Mouse (Mus musculus) gastrocnemius, postnatal 14 days (tissue): ENCODE results near the gene Cpxm2. TPM values are rescaled to one million over a fixed set of nuclear protein-coding genes. Genes with fewer than 3 reads are reported as not detected.

Experiments
- DNase-seq: peaks from one replicate; pipeline ENCODE4 v3.0.0; 2021; ENCODE audit warnings: mixed read lengths
- intact Hi-C: fragments of 180-260 bp; cut with DNase I; formaldehyde crosslinking; loops from one replicate; pipeline ENCODE4 v1.15.1; 2025; ENCODE audit warnings: low total_unique reads
- total RNA-seq, 2 experiments: library from RNA; stranded (reverse); gene quantifications; 2 replicates each; pipeline ENCODE4 v1.2.3; 2021

The Cpxm2 gene
- total RNA-seq, 2 experiments from 2014 or later: 12.7 to 13.3 TPM

DNA sequence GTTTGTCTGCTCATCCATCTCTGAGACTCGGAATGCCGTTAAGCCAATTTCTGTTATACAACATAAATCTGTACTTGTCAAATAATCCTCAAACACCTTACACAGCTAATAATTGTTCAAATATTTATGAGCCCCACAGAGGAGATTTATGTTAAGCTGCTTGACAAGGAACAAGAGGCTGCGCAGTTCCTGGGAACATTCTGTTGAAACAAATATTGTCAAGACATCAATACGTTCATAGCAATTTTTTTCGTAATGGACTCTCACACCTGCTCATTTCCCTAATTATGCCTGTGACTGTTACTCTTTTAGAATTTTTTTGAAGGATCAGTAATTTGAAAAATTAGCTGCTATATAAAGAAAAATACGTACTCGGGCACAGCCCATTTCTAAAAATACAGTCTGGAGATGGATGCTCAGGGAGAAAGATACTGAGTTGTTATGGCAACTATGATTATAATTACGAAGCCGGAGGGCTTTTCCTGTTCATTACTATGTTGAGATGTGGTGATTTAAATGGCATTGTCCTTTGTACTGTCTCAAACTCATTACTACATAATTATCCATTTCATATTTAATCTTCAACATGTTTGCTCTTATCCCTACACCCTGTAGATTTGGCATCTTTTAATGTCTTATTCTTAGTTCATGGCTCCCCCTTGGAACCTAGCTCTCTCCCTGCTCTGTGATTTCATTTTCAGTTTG lies 3.9 kb upstream of the Cpxm2 start:
- DNase-seq: no peak
- intact Hi-C loops: loop anchor here (10.0 kb wide), 1 partner anchor 56 kb away; no protein-coding TSS in a partner anchor

DNA sequence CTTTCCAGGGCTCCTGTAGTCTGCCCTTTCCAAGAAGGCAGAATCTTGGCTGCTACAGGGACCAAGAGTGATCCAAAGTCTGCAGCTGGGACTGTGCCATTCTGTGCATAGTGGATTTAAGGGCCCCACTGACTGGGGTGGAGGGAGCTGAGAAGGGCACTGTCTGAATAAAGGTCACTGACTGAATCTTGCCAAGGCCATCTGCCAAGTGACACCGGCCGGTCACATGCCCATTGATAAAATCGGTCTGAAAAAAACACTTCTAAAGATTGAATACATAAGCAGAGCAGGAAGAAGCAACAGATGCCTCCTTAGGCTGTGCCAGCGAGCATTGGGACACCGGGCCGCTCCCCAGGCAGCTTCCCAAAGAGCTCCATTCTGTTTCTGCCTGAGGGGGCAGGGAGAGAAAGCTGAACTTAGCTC lies 803 bp downstream of the Cpxm2 start:
- DNase-seq: no peak
- intact Hi-C loops: loop anchor here (10.0 kb wide), 1 partner anchor 61 kb away; no protein-coding TSS in a partner anchor

DNA sequence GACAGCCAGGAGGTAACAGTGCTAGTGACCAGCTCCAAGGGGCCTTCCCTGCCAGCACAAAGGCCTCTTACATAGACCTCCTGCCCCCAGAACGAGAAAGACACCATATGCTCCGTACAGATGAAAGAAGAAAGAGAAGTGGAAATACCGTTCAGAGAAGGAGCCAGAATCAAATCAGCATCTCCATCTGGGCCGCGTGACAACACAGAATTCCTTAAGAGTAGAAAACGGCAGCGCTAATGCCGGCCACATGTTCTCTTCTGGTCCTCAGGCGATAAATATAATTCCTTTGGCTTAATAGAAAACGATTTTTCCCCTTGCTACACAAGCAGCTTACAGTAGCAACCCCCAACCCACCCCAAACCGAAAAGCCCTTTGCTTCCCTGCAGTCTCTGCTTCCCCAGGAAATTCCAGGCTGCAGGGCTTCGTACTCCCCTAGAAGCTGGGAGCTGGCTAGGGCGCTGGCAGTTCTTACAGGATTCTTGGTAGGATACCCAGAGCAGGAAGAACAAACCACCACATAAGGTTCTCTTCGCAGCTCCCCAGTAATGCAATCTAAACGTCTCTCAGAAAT lies 9.2 kb downstream of the Cpxm2 start:
- intact Hi-C loops: no loop called here
- no peak for DNase-seq

DNA sequence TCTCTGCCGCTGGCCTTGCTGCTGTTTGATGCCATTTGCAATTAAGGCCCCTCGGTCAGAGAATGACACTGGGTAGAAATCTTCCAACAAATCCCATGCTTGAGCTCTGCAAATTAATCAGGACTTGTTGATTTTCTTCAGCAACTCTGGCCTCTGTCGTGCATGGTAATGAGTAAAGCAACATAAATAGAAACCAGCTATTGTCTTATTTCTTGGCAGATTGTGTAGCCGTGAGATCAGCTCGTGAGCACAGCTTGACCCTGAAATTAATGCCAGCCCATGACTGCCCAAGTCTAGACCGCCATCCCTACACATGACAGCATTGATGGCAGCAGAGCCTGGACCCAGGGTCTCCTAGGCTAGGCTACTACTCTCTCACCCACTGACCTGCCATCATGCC lies 25.9 kb downstream of the Cpxm2 start:
- DNase-seq: no peak
- intact Hi-C loops: no loop called here

DNA sequence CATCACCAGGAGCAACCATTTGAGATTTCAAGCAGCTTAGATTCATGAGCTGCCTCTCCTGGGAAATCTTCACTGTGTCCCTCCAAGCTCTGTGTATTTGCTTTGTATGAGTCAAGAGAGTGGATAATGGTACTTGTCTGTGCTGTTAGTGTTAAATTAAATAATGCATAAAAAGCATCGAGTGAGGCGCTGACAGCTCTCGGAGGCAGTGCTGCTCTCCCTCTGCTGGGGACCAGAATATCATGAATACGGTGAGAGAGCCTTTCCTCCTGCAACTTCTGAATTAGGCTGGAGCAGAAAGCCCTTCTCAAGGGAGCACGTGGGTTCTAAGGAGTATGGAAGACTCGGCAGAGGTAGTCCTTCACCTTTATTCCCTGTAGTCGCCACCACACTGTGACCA lies 29.6 kb downstream of the Cpxm2 start:
- intact Hi-C loops: no loop called here
- no peak for DNase-seq

DNA sequence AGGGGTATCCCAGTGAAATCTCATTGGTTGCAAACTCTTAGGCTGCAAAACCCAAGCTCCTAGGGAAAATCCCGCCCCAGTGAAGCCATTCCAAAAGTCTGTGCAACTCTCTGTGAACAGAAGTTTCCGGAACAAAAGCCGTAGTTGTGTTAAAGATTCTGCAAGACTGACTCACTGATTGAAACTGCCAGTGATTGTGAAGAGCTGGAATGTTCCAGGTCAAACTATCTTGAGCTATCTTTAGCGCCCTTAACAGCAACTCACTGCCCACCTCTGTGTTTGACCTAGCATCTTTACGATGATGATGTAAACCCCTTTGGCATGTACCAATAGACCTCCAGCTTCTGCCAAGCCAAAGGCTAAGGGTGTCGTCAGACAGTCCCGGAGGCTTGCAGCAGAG lies 31.3 kb downstream of the Cpxm2 start:
- intact Hi-C loops: no loop called here
- DNase-seq: no peak

DNA sequence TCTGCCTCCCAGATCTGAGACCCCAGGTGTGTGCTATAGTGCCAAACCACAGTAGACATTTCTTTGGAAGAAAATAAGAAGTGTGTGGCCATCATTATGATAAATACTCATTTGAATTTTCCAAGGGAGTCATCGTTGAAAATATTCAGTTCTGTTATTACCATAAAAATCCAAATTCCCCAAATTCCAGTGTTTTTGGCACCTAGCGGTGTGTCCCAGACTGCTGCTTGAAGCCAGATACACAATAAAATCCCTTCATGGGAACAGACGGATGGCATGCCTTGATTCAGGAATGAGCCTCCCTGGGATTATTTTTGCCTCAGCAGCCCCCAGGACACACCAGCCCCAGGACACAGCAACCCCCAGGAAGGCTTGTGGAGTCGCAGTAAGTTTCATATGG lies 34.7 kb downstream of the Cpxm2 start:
- DNase-seq: no peak
- intact Hi-C loops: no loop called here

DNA sequence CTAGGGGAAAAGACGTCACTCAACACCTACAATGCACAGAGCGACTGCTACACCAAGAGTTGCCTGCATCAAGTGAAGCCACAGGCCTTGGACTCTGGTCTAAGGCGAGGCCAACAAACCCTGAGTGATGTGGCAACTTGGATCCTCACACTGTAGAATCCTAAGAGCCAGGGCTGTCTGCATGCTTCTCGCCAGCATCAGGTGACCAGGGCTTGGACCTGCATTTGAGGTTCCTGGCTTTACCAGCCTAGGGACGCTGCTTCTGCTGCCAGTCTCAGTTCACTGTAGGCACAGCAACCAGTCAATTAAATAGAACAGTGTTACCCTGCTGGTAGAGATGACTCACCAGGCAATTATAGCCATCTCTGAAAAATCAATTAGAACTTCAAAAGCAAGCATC lies 42.8 kb downstream of the Cpxm2 start:
- intact Hi-C loops: no loop called here
- peak; percentile 9 for DNase-seq

DNA sequence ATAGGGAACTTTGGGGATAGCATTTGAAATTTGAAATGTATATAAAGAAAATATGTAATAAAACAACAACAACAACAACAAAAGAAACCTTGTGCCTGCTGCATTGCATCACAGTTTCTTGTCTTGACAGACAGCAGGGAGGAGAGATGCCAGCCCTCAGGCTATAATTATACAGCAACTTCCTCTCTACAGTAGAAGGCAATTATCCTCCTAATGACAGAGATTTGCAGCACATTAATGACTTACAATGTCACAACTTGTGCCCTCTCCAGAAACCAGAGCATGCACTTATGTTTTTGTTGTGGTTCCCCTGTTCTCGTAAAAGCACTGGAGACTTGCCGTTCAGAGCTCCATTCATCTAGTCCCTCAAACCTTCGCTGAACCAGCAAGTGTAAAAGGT lies 44.2 kb downstream of the Cpxm2 start:
- no peak for DNase-seq
- intact Hi-C loops: no loop called here

DNA sequence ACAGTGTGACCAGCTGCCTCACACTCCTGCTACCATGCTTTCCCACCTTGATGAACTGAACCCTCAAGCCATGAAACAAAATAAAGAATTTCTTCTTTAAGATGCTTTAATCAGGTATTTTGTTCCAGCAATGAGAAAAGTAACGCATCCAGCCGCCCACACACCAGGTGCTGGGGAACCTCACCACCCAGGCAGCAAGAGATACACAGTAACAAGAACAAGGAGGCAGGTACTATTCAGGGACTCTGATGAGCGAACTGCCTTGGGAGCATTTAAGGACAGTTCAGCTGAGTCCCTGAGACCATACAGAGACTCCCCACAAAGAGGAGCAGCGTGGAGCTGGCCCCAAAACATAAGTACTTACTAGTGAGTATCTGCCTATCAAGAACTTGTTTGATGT lies 47.6 kb downstream of the Cpxm2 start:
- no peak for DNase-seq
- intact Hi-C loops: no loop called here

DNA sequence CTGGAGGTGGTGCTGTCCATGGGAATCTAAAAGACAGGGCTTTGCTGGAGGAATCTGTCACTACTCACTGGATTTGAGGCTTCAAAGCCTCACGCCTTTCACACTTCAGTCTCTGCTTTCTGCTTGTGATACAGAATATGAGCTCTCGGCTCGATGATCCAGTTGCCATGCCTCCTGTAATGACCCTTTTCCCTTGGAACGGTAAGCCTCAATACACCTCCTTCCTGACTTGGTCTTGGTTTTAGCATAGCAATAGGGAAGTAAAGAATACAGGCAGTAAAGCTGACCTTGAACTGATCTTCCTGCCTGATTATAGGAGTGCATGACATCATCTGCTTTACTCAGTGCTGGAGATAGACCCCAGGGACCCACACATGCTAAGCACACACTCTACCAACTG lies 49.2 kb downstream of the Cpxm2 start:
- no peak for DNase-seq
- intact Hi-C loops: no loop called here

DNA sequence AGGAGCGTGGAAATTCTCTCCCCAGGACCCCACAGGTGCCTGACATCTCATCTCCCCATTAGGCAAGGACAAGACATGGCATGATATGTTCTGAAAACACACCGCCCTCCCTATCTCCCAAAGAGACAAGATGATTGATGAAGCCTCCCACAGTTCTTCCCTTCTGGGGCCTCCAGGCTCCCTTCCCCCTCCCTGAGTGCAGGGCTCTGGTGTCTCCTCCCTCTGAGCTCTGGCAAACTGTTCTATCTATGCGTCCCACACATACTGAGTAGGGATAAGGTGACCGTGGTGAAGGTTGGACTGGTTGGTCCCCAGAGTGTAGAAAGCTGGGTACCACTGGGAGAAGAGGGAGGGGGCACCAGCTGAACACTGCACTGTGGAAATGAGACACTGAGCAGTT lies 56.1 kb downstream of the Cpxm2 start:
- intact Hi-C loops: loop anchor here (10.0 kb wide), 1 partner anchor 106 kb away; no protein-coding TSS in a partner anchor
- DNase-seq: no peak

DNA sequence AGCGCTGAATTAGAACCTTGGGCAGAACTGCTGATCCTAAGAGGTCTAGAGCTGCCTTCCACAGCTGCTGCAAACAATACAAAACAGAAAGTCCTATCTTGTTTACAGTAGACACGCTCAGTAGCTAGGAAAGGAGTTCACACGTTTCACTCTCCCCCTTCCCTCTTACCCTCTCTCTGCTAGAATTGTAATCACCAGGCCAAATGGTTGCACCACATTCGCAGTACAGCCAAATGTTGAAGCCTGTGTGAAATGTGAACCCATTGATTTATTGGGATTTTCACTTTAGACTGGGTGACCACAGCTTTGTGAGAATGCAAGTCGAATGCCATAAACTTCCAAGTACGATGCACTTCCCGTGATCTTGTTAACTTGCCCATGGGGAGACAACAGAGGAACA lies 59.9 kb downstream of the Cpxm2 start:
- intact Hi-C loops: loop anchor here (10.0 kb wide), 1 partner anchor 110 kb away; no protein-coding TSS in a partner anchor
- no peak for DNase-seq

DNA sequence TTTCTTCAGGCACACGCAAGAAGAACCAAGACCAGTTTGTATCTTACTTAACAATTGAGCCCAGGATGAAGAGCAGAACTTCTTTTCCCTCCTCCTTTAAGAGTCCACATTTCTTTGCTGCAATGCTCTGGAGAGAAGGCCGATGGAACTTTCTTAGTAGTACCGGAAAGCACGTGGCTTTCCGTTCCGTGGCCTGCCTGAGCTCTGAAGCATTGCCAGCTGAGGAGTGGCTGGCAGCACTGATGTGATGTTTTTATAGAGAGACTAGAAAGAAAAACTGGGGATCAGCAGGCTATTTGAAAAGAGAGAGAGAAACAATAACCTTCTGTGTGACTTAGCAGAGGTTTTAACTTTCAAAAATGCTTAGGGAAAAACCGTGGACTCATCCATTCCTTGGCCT lies 63.0 kb downstream of the Cpxm2 start:
- intact Hi-C loops: loop anchor here (10.0 kb wide), 1 partner anchor 113 kb away; no protein-coding TSS in a partner anchor

DNA sequence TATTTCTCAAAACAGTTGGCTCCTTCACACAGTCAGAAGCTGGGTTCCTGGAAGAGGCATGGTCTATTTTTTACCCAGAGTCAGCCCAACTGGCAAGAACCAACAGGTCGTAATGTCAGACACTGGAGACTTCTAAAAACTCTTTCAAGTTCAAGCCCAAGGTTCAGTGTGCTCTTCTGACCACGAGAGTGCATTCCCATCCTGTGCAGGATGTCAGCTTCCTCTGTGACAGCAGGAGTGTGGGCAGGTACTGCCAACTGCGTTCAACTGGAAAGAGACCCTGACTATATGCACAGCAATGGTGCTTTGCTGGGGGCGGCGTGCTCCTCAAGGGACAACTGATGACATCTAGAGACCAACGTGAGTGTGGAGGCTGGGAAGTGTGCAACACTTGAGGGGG lies 65.9 kb downstream of the Cpxm2 start:
- intact Hi-C loops: no loop called here
- no peak for DNase-seq

More for the DNA sequence above, 63.0 kb downstream of the Cpxm2 start:
- DNase-seq: peak; percentile 21

DNA sequence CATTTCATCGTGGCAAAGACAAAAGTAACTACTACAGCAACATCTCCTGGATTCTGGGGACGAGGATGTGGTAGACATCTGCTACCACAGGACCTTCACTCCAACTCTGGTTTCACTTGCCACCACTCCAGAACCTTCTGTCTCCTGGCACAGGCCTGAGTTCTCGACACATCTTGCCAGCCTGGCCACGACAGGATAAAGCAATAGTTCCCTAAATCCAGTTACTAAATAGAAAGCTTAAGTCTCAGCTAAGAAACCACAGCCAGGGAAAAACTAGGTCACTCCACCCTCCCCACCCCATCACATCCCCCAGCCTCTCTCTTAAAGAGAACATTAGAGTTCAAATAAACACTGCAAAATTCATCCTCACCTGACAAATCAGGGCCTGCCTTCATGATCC lies 66.4 kb downstream of the Cpxm2 start:
- peak; percentile 22 for DNase-seq
- intact Hi-C loops: no loop called here

DNA sequence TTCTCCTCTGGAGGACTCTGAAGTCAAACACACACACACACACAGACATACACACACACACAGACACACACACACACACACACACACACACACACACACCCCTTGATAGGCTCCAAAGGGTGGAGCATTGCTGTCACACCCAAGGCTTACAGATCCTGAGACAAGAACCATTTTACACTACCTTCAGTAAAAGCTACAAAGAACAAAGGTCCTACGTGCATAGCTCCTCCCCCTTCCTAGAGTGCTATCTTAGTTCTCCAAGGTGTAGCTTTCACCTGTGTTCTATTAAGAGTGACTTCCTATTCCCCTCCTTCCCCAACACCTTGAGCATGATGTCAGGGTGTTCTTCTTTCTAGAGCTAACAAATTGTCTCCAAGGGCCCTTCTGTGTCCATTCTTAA lies 78.7 kb downstream of the Cpxm2 start:
- intact Hi-C loops: no loop called here
- DNase-seq: no peak

DNA sequence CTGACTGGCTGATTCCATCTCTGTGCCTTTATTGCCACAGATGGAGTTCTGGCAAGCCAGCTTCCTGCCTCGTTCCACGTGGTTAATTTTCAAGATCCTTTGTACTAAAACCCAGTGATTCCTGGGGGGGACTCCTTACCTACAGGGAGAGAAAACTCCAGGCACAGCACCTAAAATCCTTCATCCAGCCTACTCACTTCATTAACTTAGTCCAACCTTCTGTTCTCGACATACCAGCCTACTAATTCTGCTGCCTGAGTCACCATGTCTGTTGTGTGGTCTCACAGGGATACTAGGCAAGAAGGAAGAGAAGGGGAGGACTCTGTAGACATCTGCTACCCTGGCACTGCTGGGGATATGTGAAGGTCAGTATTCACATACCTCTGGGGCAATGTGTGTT lies 80.0 kb downstream of the Cpxm2 start:
- intact Hi-C loops: no loop called here
- DNase-seq: no peak

DNA sequence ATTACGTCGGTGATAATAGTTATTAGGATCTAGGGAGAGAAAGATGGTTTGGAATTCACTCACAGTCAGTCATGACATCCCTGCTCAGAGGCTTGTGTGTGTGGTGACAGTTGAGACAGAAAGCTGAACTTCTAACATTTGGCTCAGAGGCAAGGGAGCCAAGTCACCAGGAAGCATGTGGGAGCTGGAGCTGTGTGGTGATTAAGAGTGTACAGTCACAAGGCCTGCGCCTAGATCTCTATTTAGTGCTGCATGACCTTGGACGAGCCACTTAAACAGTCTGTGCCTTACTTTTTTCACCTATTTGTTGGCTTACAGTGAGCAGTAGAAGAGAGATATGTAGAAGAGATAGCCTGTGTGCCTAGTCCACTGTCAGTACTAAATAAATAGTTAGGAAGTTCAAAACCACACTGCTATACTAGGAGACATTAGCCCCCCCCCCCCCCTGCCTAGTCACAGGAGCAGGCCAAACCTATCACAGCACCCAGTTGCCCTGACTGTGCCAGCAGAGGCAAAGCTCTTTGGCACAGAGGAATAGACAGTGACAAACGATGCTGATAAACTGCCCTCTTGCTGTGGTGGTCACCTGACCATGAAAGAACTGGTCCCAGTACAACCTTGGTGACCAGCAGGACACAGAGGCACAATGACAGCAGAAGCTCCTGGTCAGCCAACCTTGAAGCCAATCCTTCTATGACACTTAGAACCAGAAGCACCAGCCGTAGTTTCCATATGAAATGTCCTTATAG lies 83.5 kb downstream of the Cpxm2 start:
- intact Hi-C loops: no loop called here

DNA sequence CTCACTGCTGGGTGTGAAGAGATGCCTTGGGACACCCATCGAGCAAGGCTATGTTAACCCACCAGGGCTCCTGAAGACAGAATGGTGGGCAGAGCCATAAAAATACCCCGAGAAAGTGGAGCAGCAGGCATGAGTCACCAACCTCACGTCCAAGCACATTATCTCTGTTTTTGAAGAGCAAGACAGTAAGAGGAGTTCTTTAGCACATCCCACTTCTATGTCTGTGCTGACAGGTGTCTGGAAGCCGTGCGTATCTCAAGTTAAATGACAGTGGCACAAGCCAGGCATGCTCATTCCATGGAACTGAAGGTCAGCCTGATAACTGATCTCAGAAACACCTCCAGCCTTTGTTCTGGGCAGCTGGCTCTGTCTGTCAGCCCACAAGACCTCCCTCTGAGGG lies 86.6 kb downstream of the Cpxm2 start:
- no peak for DNase-seq
- intact Hi-C loops: no loop called here

More for the DNA sequence above, 83.5 kb downstream of the Cpxm2 start:
- no peak for DNase-seq

DNA sequence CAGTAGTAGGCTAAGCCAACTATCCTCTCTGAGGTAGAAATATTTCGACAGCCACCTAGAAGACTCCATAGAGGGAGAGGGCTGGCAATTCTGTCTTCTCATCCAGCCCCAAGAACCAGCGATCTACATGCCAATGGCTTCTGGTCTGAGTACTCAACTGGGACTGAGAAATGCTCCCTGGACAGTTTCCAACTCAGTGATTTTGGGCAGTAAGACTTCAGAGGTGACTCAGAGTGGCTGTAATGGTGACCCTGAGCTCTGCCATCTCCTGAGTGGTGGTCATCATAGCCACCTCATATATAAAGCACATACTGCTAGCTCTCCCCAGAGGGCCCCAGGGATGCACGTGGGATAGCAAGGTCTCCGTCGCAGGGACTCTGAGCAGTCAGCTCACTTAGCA lies 87.0 kb downstream of the Cpxm2 start:
- DNase-seq: no peak
- intact Hi-C loops: no loop called here
